Mouse (Mus musculus): ENCODE results near the gene Gdf10.

The Gdf10 gene

GRCm38 (mm10) chr14:33932935-33933703, 9.7 kb downstream of the Gdf10 start:
- no peak for ATAC-seq (ENCODE audit: insufficient number of reproducible peaks, low FRiP score, low TSS enrichment)

- ATAC-seq (ENCODE audit: insufficient number of reproducible peaks, low FRiP score, low TSS enrichment): no peak; the same call in 1 of the 2 replicates
Observed at GRCm38 (mm10) chr14:33933778-33934317, 10.5 kb downstream of the Gdf10 start.

- peak; percentile 54 for ATAC-seq (ENCODE audit: insufficient number of reproducible peaks, low FRiP score, low TSS enrichment)
Observed at GRCm38 (mm10) chr14:33939117-33939516, 15.7 kb downstream of the Gdf10 start.

- ATAC-seq (ENCODE audit: insufficient number of reproducible peaks, low FRiP score, low TSS enrichment): no peak
Observed at GRCm38 (mm10) chr14:33940739-33941138, 17.4 kb downstream of the Gdf10 start, which contains the start of gene Gdf2. Gene Gdf2, plus strand, starts transcription at chr14:33941039.

- no peak for ATAC-seq (ENCODE audit: insufficient number of reproducible peaks, low FRiP score, low TSS enrichment)
Observed at GRCm38 (mm10) chr14:33942222-33942621, 18.8 kb downstream of the Gdf10 start.

- ATAC-seq (ENCODE audit: insufficient number of reproducible peaks, low FRiP score, low TSS enrichment): no peak
Observed at GRCm38 (mm10) chr14:33946125-33946524, 22.7 kb downstream of the Gdf10 start.

- peak; percentile 27; the same call in 1 of the 2 replicates for ATAC-seq (ENCODE audit: insufficient number of reproducible peaks, low FRiP score, low TSS enrichment)
Observed at GRCm38 (mm10) chr14:33952233-33952981, 29.0 kb downstream of the Gdf10 start.

GRCm38 (mm10) chr14:33953761-33954160, 30.4 kb downstream of the Gdf10 start, which contains the start of gene Rbp3:
Gene Rbp3, plus strand, starts transcription at chr14:33954003.
- no peak for ATAC-seq (ENCODE audit: insufficient number of reproducible peaks, low FRiP score, low TSS enrichment)

- ATAC-seq (ENCODE audit: insufficient number of reproducible peaks, low FRiP score, low TSS enrichment): no peak
Observed at GRCm38 (mm10) chr14:33956055-33956454, 32.7 kb downstream of the Gdf10 start.

GRCm38 (mm10) chr14:33958186-33958585, 34.8 kb downstream of the Gdf10 start:
- no peak for ATAC-seq (ENCODE audit: insufficient number of reproducible peaks, low FRiP score, low TSS enrichment)

- ATAC-seq (ENCODE audit: insufficient number of reproducible peaks, low FRiP score, low TSS enrichment): no peak
Observed at GRCm38 (mm10) chr14:33958841-33959240, 35.5 kb downstream of the Gdf10 start.

- ATAC-seq (ENCODE audit: insufficient number of reproducible peaks, low FRiP score, low TSS enrichment): peak; percentile 51; the same call in 1 of the 2 replicates
Observed at GRCm38 (mm10) chr14:33959341-33959740, 36.0 kb downstream of the Gdf10 start.

- ATAC-seq (ENCODE audit: insufficient number of reproducible peaks, low FRiP score, low TSS enrichment): no peak
Observed at GRCm38 (mm10) chr14:33965675-33966074, 42.3 kb downstream of the Gdf10 start.

GRCm38 (mm10) chr14:33972679-33973078, 49.3 kb downstream of the Gdf10 start:
- no peak for ATAC-seq (ENCODE audit: insufficient number of reproducible peaks, low FRiP score, low TSS enrichment)

GRCm38 (mm10) chr14:33974752-33975151, 51.4 kb downstream of the Gdf10 start:
- ATAC-seq (ENCODE audit: insufficient number of reproducible peaks, low FRiP score, low TSS enrichment): no peak

- ATAC-seq (ENCODE audit: insufficient number of reproducible peaks, low FRiP score, low TSS enrichment): no peak
Observed at GRCm38 (mm10) chr14:33977748-33978147, 54.4 kb downstream of the Gdf10 start.

- peak; percentile 36; the same call in 1 of the 2 replicates for ATAC-seq (ENCODE audit: insufficient number of reproducible peaks, low FRiP score, low TSS enrichment)
Observed at GRCm38 (mm10) chr14:33978604-33979059, 55.2 kb downstream of the Gdf10 start, which contains the start of gene Zfp488. Gene Zfp488, minus strand, starts transcription at chr14:33978764.
